Mouse (Mus musculus): ENCODE results near the gene Agap1. TPM values are rescaled to one million over a fixed set of nuclear protein-coding genes. Genes with fewer than 3 reads are reported as not detected.

The Agap1 gene
- polyA plus RNA-seq, 1 experiment from 2014 or later, result 8.7 TPM

- H3K9ac ChIP-seq (replicated peaks; ENCODE audit: low read depth), result no peak overlapping the region
- DNase-seq (ENCODE audit: low spot score) (no peak), ATAC-seq (no peak; the same call in 1 of the 2 replicates)
- no peaks in the 10 kb centered on the region for H3K9me3 ChIP-seq (ENCODE audit: low read length)
- no peak overlapping the region for H3K27ac ChIP-seq (ENCODE audit: low read length)
- H3K4me3 ChIP-seq (ENCODE audit: low read depth, low read length), result no peak overlapping the region
- H3K4me1 ChIP-seq (ENCODE audit: insufficient read depth, low read depth, low read length), result 0 out of 2 replicates have a peak, but pooled peaks cover 3% of the 10 kb centered on the region
- H3K27me3 ChIP-seq (replicated peaks; ENCODE audit: insufficient read depth, low read length), result no peaks in the 10 kb centered on the region
- WGBS, result 73% methylated on average over 2 of the region's 2 CpGs
- H3K36me3 ChIP-seq (ENCODE audit: insufficient read depth, low read length), result no peaks in the 10 kb centered on the region
- no peak overlapping the region for H3K4me2 ChIP-seq (replicated peaks; ENCODE audit: low read depth, low read length)
- TF ChIP-seq EP300 (IDR thresholded peaks at IDR 0.05) (peak; percentile 47; the same call in 1 of the 2 replicates), CTCF (IDR thresholded peaks at IDR 0.05) (no peak)
Measured at GRCm38 (mm10) chr1:89706862-89707261, 252.3 kb downstream of the Agap1 start.

- DNase-seq (ENCODE audit: low spot score), result no peak
- no peak overlapping the region for H3K9ac ChIP-seq (replicated peaks; ENCODE audit: low read depth)
- H3K4me2 ChIP-seq (replicated peaks; ENCODE audit: low read depth, low read length), result no peak overlapping the region
- WGBS, result 79% methylated on average over 15 of the region's 15 CpGs
- H3K27ac ChIP-seq (ENCODE audit: low read length), result no peak overlapping the region
- H3K4me1 ChIP-seq (ENCODE audit: insufficient read depth, low read depth, low read length), result 0 out of 2 replicates have a peak, but pooled peaks cover 3% of the 10 kb centered on the region
- TF ChIP-seq EP300 (IDR thresholded peaks at IDR 0.05) (no peak), CTCF (IDR thresholded peaks at IDR 0.05) (no peak)
- H3K36me3 ChIP-seq (ENCODE audit: insufficient read depth, low read length), result no peaks in the 10 kb centered on the region
- H3K27me3 ChIP-seq (replicated peaks; ENCODE audit: insufficient read depth, low read length), result no peaks in the 10 kb centered on the region
- no peaks in the 10 kb centered on the region for H3K9me3 ChIP-seq (ENCODE audit: low read length)
- H3K4me3 ChIP-seq (ENCODE audit: low read depth, low read length), result no peak overlapping the region
- ATAC-seq, result no peak
Measured at GRCm38 (mm10) chr1:89707756-89708480, 253.3 kb downstream of the Agap1 start.

- Histone ChIP-seq H3K9me3 (ENCODE audit: low read length) (no peaks in the 10 kb centered on the region), H3K9ac (replicated peaks; ENCODE audit: low read depth) (no peak overlapping the region), H3K4me2 (replicated peaks; ENCODE audit: low read depth, low read length) (no peak overlapping the region), H3K4me3 (ENCODE audit: low read depth, low read length) (no peak overlapping the region), H3K4me1 (ENCODE audit: insufficient read depth, low read depth, low read length) (0 out of 2 replicates have a peak, but pooled peaks cover 3% of the 10 kb centered on the region), H3K27ac (ENCODE audit: low read length) (no peak overlapping the region), H3K36me3 (ENCODE audit: insufficient read depth, low read length) (no peaks in the 10 kb centered on the region), H3K27me3 (replicated peaks; ENCODE audit: insufficient read depth, low read length) (no peaks in the 10 kb centered on the region)
- 82% methylated on average over 5 of the region's 5 CpGs for WGBS
- ATAC-seq (no peak), DNase-seq (ENCODE audit: low spot score) (no peak)
- no peak for TF ChIP-seq EP300 (IDR thresholded peaks at IDR 0.05)
- no peak for TF ChIP-seq CTCF (IDR thresholded peaks at IDR 0.05)
Measured at GRCm38 (mm10) chr1:89709824-89710223, 255.2 kb downstream of the Agap1 start.

GRCm38 (mm10) chr1:89713681-89714080 lies 259.1 kb downstream of the Agap1 start:
- DNase-seq (ENCODE audit: low spot score) (no peak), ATAC-seq (no peak)
- Histone ChIP-seq H3K27me3 (replicated peaks; ENCODE audit: insufficient read depth, low read length) (no peaks in the 10 kb centered on the region), H3K4me3 (ENCODE audit: low read depth, low read length) (no peak overlapping the region), H3K9me3 (ENCODE audit: low read length) (no peaks in the 10 kb centered on the region), H3K4me2 (replicated peaks; ENCODE audit: low read depth, low read length) (no peak overlapping the region), H3K4me1 (ENCODE audit: insufficient read depth, low read depth, low read length) (0 out of 2 replicates have a peak, but pooled peaks cover 7% of the 10 kb centered on the region), H3K27ac (ENCODE audit: low read length) (no peak overlapping the region), H3K9ac (replicated peaks; ENCODE audit: low read depth) (no peak overlapping the region), H3K36me3 (ENCODE audit: insufficient read depth, low read length) (no peaks in the 10 kb centered on the region)
- 82% methylated on average over 5 of the region's 5 CpGs for WGBS
- TF ChIP-seq CTCF (IDR thresholded peaks at IDR 0.05), result no peak
- no peak for TF ChIP-seq EP300 (IDR thresholded peaks at IDR 0.05)

GRCm38 (mm10) chr1:89714165-89714980 lies 259.8 kb downstream of the Agap1 start:
- Histone ChIP-seq H3K27me3 (replicated peaks; ENCODE audit: insufficient read depth, low read length) (no peaks in the 10 kb centered on the region), H3K4me3 (ENCODE audit: low read depth, low read length) (no peak overlapping the region), H3K4me2 (replicated peaks; ENCODE audit: low read depth, low read length) (no peak overlapping the region), H3K36me3 (ENCODE audit: insufficient read depth, low read length) (no peaks in the 10 kb centered on the region), H3K9ac (replicated peaks; ENCODE audit: low read depth) (no peak overlapping the region), H3K27ac (ENCODE audit: low read length) (no peak overlapping the region), H3K4me1 (ENCODE audit: insufficient read depth, low read depth, low read length) (0 out of 2 replicates have a peak, but pooled peaks cover 6% of the 10 kb centered on the region), H3K9me3 (ENCODE audit: low read length) (no peaks in the 10 kb centered on the region)
- ATAC-seq (no peak), DNase-seq (ENCODE audit: low spot score) (no peak)
- TF ChIP-seq EP300 (IDR thresholded peaks at IDR 0.05), result no peak
- TF ChIP-seq CTCF (IDR thresholded peaks at IDR 0.05), result no peak
- 65% methylated on average over 18 of the region's 18 CpGs for WGBS

- no peaks in the 10 kb centered on the region for H3K27me3 ChIP-seq (replicated peaks; ENCODE audit: insufficient read depth, low read length)
- ATAC-seq, result peak; percentile 73
Measured at GRCm38 (mm10) chr1:89716234-89716633, 261.6 kb downstream of the Agap1 start.

More at GRCm38 (mm10) chr1:89716234-89716633, 261.6 kb downstream of the Agap1 start:
- H3K9me3 ChIP-seq (ENCODE audit: low read length), result no peaks in the 10 kb centered on the region
- WGBS, result 42% methylated on average over 2 of the region's 2 CpGs
- H3K27ac ChIP-seq (ENCODE audit: low read length), result no peak overlapping the region
- 0 out of 2 replicates have a peak, but pooled peaks cover 8% of the 10 kb centered on the region for H3K4me1 ChIP-seq (ENCODE audit: insufficient read depth, low read depth, low read length)
- TF ChIP-seq EP300 (IDR thresholded peaks at IDR 0.05) (peak; percentile 88), CTCF (IDR thresholded peaks at IDR 0.05) (no peak)
- peak; percentile 74 for DNase-seq (ENCODE audit: low spot score)
- H3K4me3 ChIP-seq (ENCODE audit: low read depth, low read length), result no peak overlapping the region
- no peak overlapping the region for H3K9ac ChIP-seq (replicated peaks; ENCODE audit: low read depth)
- H3K36me3 ChIP-seq (ENCODE audit: insufficient read depth, low read length), result no peaks in the 10 kb centered on the region
- H3K4me2 ChIP-seq (replicated peaks; ENCODE audit: low read depth, low read length), result no peak overlapping the region
